Mouse (Mus musculus) spleen, postnatal 36 days (tissue): Measurements from ENCODE around the gene Chrnb4.

Experiments used
- DNase-seq, 2 experiments: peaks; one replicate each; pipeline ENCODE4 v3.0.0; 2022; ENCODE audit warnings: low spot score in 2 of 2, mixed read lengths in 1 of 2

Gene Chrnb4

GRCm38 (mm10) chr9:55023326-55023725 is 25.3 kb downstream of the Chrnb4 start:
- no peak for DNase-seq

GRCm38 (mm10) chr9:55016926-55017325 is 31.7 kb downstream of the Chrnb4 start:
- DNase-seq: no peak

GRCm38 (mm10) chr9:55010588-55011350 is 37.8 kb downstream of the Chrnb4 start:
- DNase-seq: no peak

GRCm38 (mm10) chr9:55009692-55010091 is 38.9 kb downstream of the Chrnb4 start:
- no peak for DNase-seq

- no peak for DNase-seq
Measured at GRCm38 (mm10) chr9:55003609-55004008, 45.0 kb downstream of the Chrnb4 start.

GRCm38 (mm10) chr9:54995645-54996044 is 52.9 kb downstream of the Chrnb4 start:
- no peak for DNase-seq

GRCm38 (mm10) chr9:54994381-54994780 is 54.2 kb downstream of the Chrnb4 start:
- DNase-seq: no peak

GRCm38 (mm10) chr9:54990362-54990761 is 58.2 kb downstream of the Chrnb4 start:
- DNase-seq: no peak

- no peak for DNase-seq
Measured at GRCm38 (mm10) chr9:54982401-54982800, 66.2 kb downstream of the Chrnb4 start.

GRCm38 (mm10) chr9:54981291-54982191 is 67.0 kb downstream of the Chrnb4 start:
- DNase-seq: peak in 1 of 2 experiments; percentile 4

GRCm38 (mm10) chr9:54980674-54981073 is 67.9 kb downstream of the Chrnb4 start, which contains the start of gene Chrna5:
Chrna5 (plus strand) TSS chr9:54980880.
- DNase-seq: no peak
